Mouse (Mus musculus): Measurements from ENCODE around the gene Kif7. TPM values are rescaled to one million over a fixed set of nuclear protein-coding genes. Genes with fewer than 3 reads are reported as not detected.

The Kif7 gene
- polyA plus RNA-seq, 1 experiment from 2014 or later, result 1.2 TPM

- H3K4me2 ChIP-seq (ENCODE audit: low read depth, low read length), result no peak overlapping the region
- H3K4me3 ChIP-seq (ENCODE audit: low read length), result no peak overlapping the region
- H3K27me3 ChIP-seq (replicated peaks; ENCODE audit: control insufficient read depth, insufficient read depth, low read length), result peaks cover 2% of the 10 kb centered on the region
- H3K9ac ChIP-seq (ENCODE audit: low read depth, low read length), result no peak overlapping the region
- H3K4me1 ChIP-seq (ENCODE audit: control insufficient read depth, insufficient read depth, low read length), result peaks cover 5% of the 10 kb centered on the region; the same call in 1 of the 2 replicates
- WGBS, result 61% methylated on average over 11 of the region's 11 CpGs
- H3K27ac ChIP-seq (ENCODE audit: low read length), result no peak overlapping the region
- no peak for ATAC-seq
- no peaks in the 10 kb centered on the region for H3K9me3 ChIP-seq (ENCODE audit: control insufficient read depth, low read length)
- H3K36me3 ChIP-seq (ENCODE audit: control insufficient read depth, insufficient read depth, low read length), result no peaks in the 10 kb centered on the region
Measured at GRCm38 (mm10) chr7:79729743-79730370, 14.3 kb upstream of the Kif7 start.

GRCm38 (mm10) chr7:79729169-79729568 lies 13.6 kb upstream of the Kif7 start:
- Histone ChIP-seq H3K27ac (ENCODE audit: low read length) (no peak overlapping the region), H3K36me3 (ENCODE audit: control insufficient read depth, insufficient read depth, low read length) (no peaks in the 10 kb centered on the region), H3K4me1 (ENCODE audit: control insufficient read depth, insufficient read depth, low read length) (0 out of 2 replicates have a peak, but pooled peaks cover 3% of the 10 kb centered on the region), H3K27me3 (replicated peaks; ENCODE audit: control insufficient read depth, insufficient read depth, low read length) (peaks cover 2% of the 10 kb centered on the region), H3K9ac (ENCODE audit: low read depth, low read length) (no peak overlapping the region), H3K9me3 (ENCODE audit: control insufficient read depth, low read length) (no peaks in the 10 kb centered on the region), H3K4me2 (ENCODE audit: low read depth, low read length) (no peak overlapping the region), H3K4me3 (ENCODE audit: low read length) (no peak overlapping the region)
- no peak for ATAC-seq
- 4% methylated on average over 8 of the region's 8 CpGs for WGBS

GRCm38 (mm10) chr7:79728219-79728618 lies 12.7 kb upstream of the Kif7 start:
- no peaks in the 10 kb centered on the region for H3K4me1 ChIP-seq (ENCODE audit: control insufficient read depth, insufficient read depth, low read length)
- 0 out of 2 replicates have a peak, but pooled peaks have one; percentile 29 for ATAC-seq
- H3K27me3 ChIP-seq (replicated peaks; ENCODE audit: control insufficient read depth, insufficient read depth, low read length), result peaks cover 2% of the 10 kb centered on the region
- 26% methylated on average over 6 of the region's 6 CpGs for WGBS
- no peaks in the 10 kb centered on the region for H3K9me3 ChIP-seq (ENCODE audit: control insufficient read depth, low read length)
- H3K4me3 ChIP-seq (ENCODE audit: low read length), result no peak overlapping the region
- H3K4me2 ChIP-seq (ENCODE audit: low read depth, low read length), result no peak overlapping the region
- H3K9ac ChIP-seq (ENCODE audit: low read depth, low read length), result no peak overlapping the region
- no peaks in the 10 kb centered on the region for H3K36me3 ChIP-seq (ENCODE audit: control insufficient read depth, insufficient read depth, low read length)
- no peak overlapping the region for H3K27ac ChIP-seq (ENCODE audit: low read length)

- no peaks in the 10 kb centered on the region for H3K9me3 ChIP-seq (ENCODE audit: control insufficient read depth, low read length)
- H3K9ac ChIP-seq (ENCODE audit: low read depth, low read length), result no peak overlapping the region
- no peaks in the 10 kb centered on the region for H3K4me1 ChIP-seq (ENCODE audit: control insufficient read depth, insufficient read depth, low read length)
- H3K36me3 ChIP-seq (ENCODE audit: control insufficient read depth, insufficient read depth, low read length), result no peaks in the 10 kb centered on the region
- H3K27me3 ChIP-seq (replicated peaks; ENCODE audit: control insufficient read depth, insufficient read depth, low read length), result peaks cover 2% of the 10 kb centered on the region
- H3K27ac ChIP-seq (ENCODE audit: low read length), result no peak overlapping the region
- no peak for ATAC-seq
- 16% methylated on average over 2 of the region's 2 CpGs for WGBS
- no peak overlapping the region for H3K4me2 ChIP-seq (ENCODE audit: low read depth, low read length)
- H3K4me3 ChIP-seq (ENCODE audit: low read length), result no peak overlapping the region
Measured at GRCm38 (mm10) chr7:79727091-79727490, 11.6 kb upstream of the Kif7 start.

- peak; percentile 87 for ATAC-seq
- H3K27ac ChIP-seq (ENCODE audit: low read length), result peak overlapping the region; percentile 43; the same call in 1 of the 2 replicates
- under 1% methylated on average over 48 of the region's 48 CpGs for WGBS
Measured at GRCm38 (mm10) chr7:79721386-79721977, 6.0 kb upstream of the Kif7 start.

GRCm38 (mm10) chr7:79710831-79711230 lies 4.7 kb downstream of the Kif7 start:
- ATAC-seq, result no peak
- H3K27me3 ChIP-seq (replicated peaks; ENCODE audit: control insufficient read depth, insufficient read depth, low read length), result 0 out of 2 replicates have a peak, but pooled peaks cover 7% of the 10 kb centered on the region
- no peaks in the 10 kb centered on the region for H3K36me3 ChIP-seq (ENCODE audit: control insufficient read depth, insufficient read depth, low read length)
- H3K4me3 ChIP-seq (ENCODE audit: low read length), result no peak overlapping the region; the same call in 1 of the 2 replicates
- H3K27ac ChIP-seq (ENCODE audit: low read length), result no peak overlapping the region
- WGBS, result 57% methylated on average over 17 of the region's 17 CpGs
- no peak overlapping the region for H3K4me2 ChIP-seq (ENCODE audit: low read depth, low read length)
- peaks cover 9% of the 10 kb centered on the region for H3K4me1 ChIP-seq (ENCODE audit: control insufficient read depth, insufficient read depth, low read length)
- H3K9ac ChIP-seq (ENCODE audit: low read depth, low read length), result no peak overlapping the region
- H3K9me3 ChIP-seq (ENCODE audit: control insufficient read depth, low read length), result no peaks in the 10 kb centered on the region

More at GRCm38 (mm10) chr7:79721386-79721977, 6.0 kb upstream of the Kif7 start:
- H3K27me3 ChIP-seq (replicated peaks; ENCODE audit: control insufficient read depth, insufficient read depth, low read length), result no peaks in the 10 kb centered on the region; the same call in 1 of the 2 replicates
- H3K4me1 ChIP-seq (ENCODE audit: control insufficient read depth, insufficient read depth, low read length), result no peaks in the 10 kb centered on the region
- H3K9ac ChIP-seq (ENCODE audit: low read depth, low read length), result peak overlapping the region; percentile 83
- H3K36me3 ChIP-seq (ENCODE audit: control insufficient read depth, insufficient read depth, low read length), result no peaks in the 10 kb centered on the region
- H3K4me3 ChIP-seq (ENCODE audit: low read length), result peak overlapping the region; percentile 68
- peak overlapping the region; percentile 97 for H3K4me2 ChIP-seq (ENCODE audit: low read depth, low read length)
- H3K9me3 ChIP-seq (ENCODE audit: control insufficient read depth, low read length), result no peaks in the 10 kb centered on the region

- ATAC-seq, result peak; percentile 67
- Histone ChIP-seq H3K4me2 (ENCODE audit: low read depth, low read length) (peak overlapping the region; percentile 78), H3K9me3 (ENCODE audit: control insufficient read depth, low read length) (no peaks in the 10 kb centered on the region), H3K27me3 (replicated peaks; ENCODE audit: control insufficient read depth, insufficient read depth, low read length) (0 out of 2 replicates have a peak, but pooled peaks cover 7% of the 10 kb centered on the region), H3K27ac (ENCODE audit: low read length) (no peak overlapping the region), H3K36me3 (ENCODE audit: control insufficient read depth, insufficient read depth, low read length) (no peaks in the 10 kb centered on the region), H3K9ac (ENCODE audit: low read depth, low read length) (peak overlapping the region; percentile 66), H3K4me3 (ENCODE audit: low read length) (peak overlapping the region; percentile 50), H3K4me1 (ENCODE audit: control insufficient read depth, insufficient read depth, low read length) (peaks cover 8% of the 10 kb centered on the region; the same call in 1 of the 2 replicates)
- WGBS, result 6% methylated on average over 53 of the region's 55 CpGs
Measured at GRCm38 (mm10) chr7:79710130-79710607, 5.4 kb downstream of the Kif7 start.

GRCm38 (mm10) chr7:79705210-79705609 lies 10.3 kb downstream of the Kif7 start:
- Histone ChIP-seq H3K4me2 (ENCODE audit: low read depth, low read length) (no peak overlapping the region), H3K9ac (ENCODE audit: low read depth, low read length) (no peak overlapping the region), H3K27me3 (replicated peaks; ENCODE audit: control insufficient read depth, insufficient read depth, low read length) (0 out of 2 replicates have a peak, but pooled peaks cover 5% of the 10 kb centered on the region), H3K27ac (ENCODE audit: low read length) (no peak overlapping the region), H3K9me3 (ENCODE audit: control insufficient read depth, low read length) (no peaks in the 10 kb centered on the region), H3K36me3 (ENCODE audit: control insufficient read depth, insufficient read depth, low read length) (peaks cover 3% of the 10 kb centered on the region; the same call in 1 of the 2 replicates), H3K4me1 (ENCODE audit: control insufficient read depth, insufficient read depth, low read length) (0 out of 2 replicates have a peak, but pooled peaks cover 2% of the 10 kb centered on the region), H3K4me3 (ENCODE audit: low read length) (no peak overlapping the region)
- ATAC-seq, result no peak
- 90% methylated on average over 5 of the region's 5 CpGs for WGBS

- H3K27ac ChIP-seq (ENCODE audit: low read length), result no peak overlapping the region
- H3K4me1 ChIP-seq (ENCODE audit: control insufficient read depth, insufficient read depth, low read length), result no peaks in the 10 kb centered on the region
- no peaks in the 10 kb centered on the region for H3K27me3 ChIP-seq (replicated peaks; ENCODE audit: control insufficient read depth, insufficient read depth, low read length)
- no peaks in the 10 kb centered on the region for H3K9me3 ChIP-seq (ENCODE audit: control insufficient read depth, low read length)
- WGBS, result 79% methylated on average over 16 of the region's 16 CpGs
- H3K9ac ChIP-seq (ENCODE audit: low read depth, low read length), result no peak overlapping the region
- H3K4me2 ChIP-seq (ENCODE audit: low read depth, low read length), result no peak overlapping the region
- no peak for ATAC-seq
- H3K36me3 ChIP-seq (ENCODE audit: control insufficient read depth, insufficient read depth, low read length), result peaks cover 8% of the 10 kb centered on the region; the same call in 1 of the 2 replicates
- H3K4me3 ChIP-seq (ENCODE audit: low read length), result no peak overlapping the region
Measured at GRCm38 (mm10) chr7:79702755-79703154, 12.8 kb downstream of the Kif7 start.

All from intestine, embryonic 16.5 days (tissue).